Mouse (Mus musculus) heart, embryonic 11.5 days (tissue): ENCODE results near the gene Syce2. TPM values are rescaled to one million over a fixed set of nuclear protein-coding genes. Genes with fewer than 3 reads are reported as not detected.

Experiments used
- ATAC-seq: fragments of 200-750 bp; cut with Nextera tagmentation; replicated peaks from 2 replicates; pipeline ENCODE4 v1.8.0; 2017; ENCODE audit warnings: moderate library complexity; ENCODE audit not compliant: insufficient number of reproducible peaks, low FRiP score, low TSS enrichment
- H3K27ac ChIP-seq: fragments of 300-500 bp; sonication (generic); 2 replicates; pipeline ENCODE4 v1.5.1; 2014; ENCODE audit warnings: mild to moderate bottlenecking, low read depth, low read length
- H3K27me3 ChIP-seq: fragments of 300-500 bp; sonication (generic); 2 replicates; pipeline ENCODE4 v1.6.1; 2014; ENCODE audit warnings: mild to moderate bottlenecking, low read length, mixed read lengths; ENCODE audit not compliant: control insufficient read depth, insufficient read depth
- H3K36me3 ChIP-seq: fragments of 300-500 bp; sonication (generic); 2 replicates; pipeline ENCODE4 v1.6.1; 2014; ENCODE audit warnings: mild to moderate bottlenecking, low read length, moderate library complexity, mixed read lengths; ENCODE audit not compliant: control insufficient read depth, insufficient read depth
- H3K4me1 ChIP-seq: fragments of 300-500 bp; sonication (generic); 2 replicates; pipeline ENCODE4 v1.6.1; 2014; ENCODE audit warnings: low read length; ENCODE audit not compliant: control insufficient read depth, insufficient read depth
- H3K4me2 ChIP-seq: fragments of 300-500 bp; sonication (generic); 2 replicates; pipeline ENCODE4 v1.6.1; 2014; ENCODE audit warnings: mild to moderate bottlenecking, moderate library complexity
- H3K4me3 ChIP-seq: fragments of 300-500 bp; sonication (generic); 2 replicates; pipeline ENCODE4 v1.5.1; 2014; ENCODE audit warnings: low read depth, low read length
- H3K9ac ChIP-seq: fragments of 300-500 bp; sonication (generic); 2 replicates; pipeline ENCODE4 v1.6.1; 2014; ENCODE audit warnings: mild to moderate bottlenecking, low read depth, low read length, moderate library complexity
- H3K9me3 ChIP-seq: fragments of 300-500 bp; sonication (generic); replicated peaks from 2 replicates; pipeline ENCODE4 v1.6.1; 2016; ENCODE audit warnings: low read length; ENCODE audit not compliant: control insufficient read depth
- WGBS: fragments of 180-500 bp; shearing (Covaris S2); extraction: QIAGEN DNeasy Blood & Tissue Kit; methylation state at CpG from one replicate; pipeline ENCODE4 v1.1.7; 2014; ENCODE audit not compliant: insufficient replicate concordance; 5-methylcytosine and 5-hydroxymethylcytosine counted together
- polyA plus RNA-seq: library from polyadenylated mRNA; unstranded; fragments of >200 nt; fragmentation: Nextera tagmentation; extraction: Ambion mirVana; gene quantifications from 2 replicates; pipeline ENCODE4 v1.2.1, GENCODE M21; 2014

Syce2 gene
- polyA plus RNA-seq, 1 experiment from 2014 or later, result 49.6 TPM

DNA sequence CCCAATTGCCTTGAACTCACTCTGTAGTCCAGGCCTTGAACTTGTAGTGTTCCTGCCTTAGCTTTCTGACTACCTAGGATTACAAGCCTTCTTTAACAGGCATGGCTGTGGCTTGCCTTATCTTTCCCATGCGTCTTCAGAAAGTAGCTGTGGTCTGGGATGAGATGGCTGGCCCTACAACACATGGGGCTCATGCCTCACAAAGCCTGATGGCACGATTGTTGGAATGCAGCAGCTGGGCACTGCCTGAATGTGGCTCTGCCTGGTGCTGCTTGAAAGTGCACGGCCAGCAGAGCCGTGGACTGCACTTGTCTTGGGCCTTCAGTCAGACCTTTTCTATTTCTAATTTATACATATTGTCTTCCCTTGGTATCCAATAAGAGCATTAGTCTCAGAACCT lies 12.8 kb downstream of the Syce2 start:
- no peak overlapping the region for H3K4me3 ChIP-seq
- H3K4me2 ChIP-seq, result no peak overlapping the region
- H3K4me1 ChIP-seq, result no peaks in the 10 kb centered on the region
- H3K36me3 ChIP-seq, result peaks cover 4% of the 10 kb centered on the region; the same call in 1 of the 2 replicates
- no peak for ATAC-seq
- H3K27ac ChIP-seq, result no peak overlapping the region
- WGBS, result 81% methylated on average over 4 of the region's 4 CpGs
- no peak overlapping the region for H3K9ac ChIP-seq
- H3K9me3 ChIP-seq, result no peaks in the 10 kb centered on the region
- H3K27me3 ChIP-seq, result no peaks in the 10 kb centered on the region

DNA sequence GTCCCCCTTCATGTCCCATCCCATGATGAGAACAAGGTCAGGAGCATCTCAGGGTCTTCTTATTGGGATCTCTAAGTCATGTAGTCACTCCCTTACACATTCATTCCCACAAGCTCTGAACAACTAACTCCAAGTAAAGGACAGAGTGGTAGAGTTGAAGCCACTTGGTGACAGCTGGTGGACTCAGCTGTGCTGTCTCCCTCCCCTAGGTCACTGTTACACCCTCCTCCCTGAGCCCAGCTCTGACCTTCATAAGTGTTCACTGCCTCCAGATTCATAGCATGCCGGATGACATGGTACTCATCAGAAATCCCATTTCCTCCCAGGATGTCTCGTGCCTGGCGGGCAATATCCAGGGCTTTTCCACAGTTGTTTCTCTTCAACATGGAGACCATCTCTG lies 16.4 kb downstream of the Syce2 start:
- Histone ChIP-seq H3K4me2 (no peak overlapping the region), H3K4me3 (no peak overlapping the region), H3K9me3 (no peaks in the 10 kb centered on the region), H3K4me1 (peaks cover 4% of the 10 kb centered on the region), H3K36me3 (peaks cover 4% of the 10 kb centered on the region; the same call in 1 of the 2 replicates), H3K9ac (no peak overlapping the region), H3K27ac (no peak overlapping the region), H3K27me3 (no peaks in the 10 kb centered on the region)
- 91% methylated on average over 3 of the region's 3 CpGs for WGBS
- no peak for ATAC-seq

DNA sequence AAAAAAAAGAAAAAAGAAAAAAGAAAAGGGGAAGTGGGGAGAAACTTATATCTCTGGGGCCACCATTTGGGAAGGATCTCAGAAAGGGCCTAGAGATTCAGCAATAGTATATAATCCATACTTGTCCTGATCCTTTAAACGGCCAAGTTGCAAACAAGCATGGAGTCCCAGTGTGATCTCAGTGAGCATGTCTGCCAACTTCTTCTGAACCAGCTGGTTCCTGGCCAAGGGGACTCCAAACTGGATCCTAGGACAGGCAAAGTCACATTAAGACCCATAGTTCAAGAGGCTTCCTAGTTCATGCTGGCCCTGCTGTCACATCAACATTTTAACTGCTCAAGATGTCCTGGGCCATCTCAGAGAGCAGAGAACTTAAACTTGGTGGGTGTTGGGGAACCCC lies 17.2 kb downstream of the Syce2 start:
- Histone ChIP-seq H3K36me3 (peaks cover 4% of the 10 kb centered on the region; the same call in 1 of the 2 replicates), H3K4me2 (no peak overlapping the region), H3K4me3 (no peak overlapping the region), H3K27ac (no peak overlapping the region), H3K9ac (no peak overlapping the region), H3K27me3 (no peaks in the 10 kb centered on the region), H3K9me3 (no peaks in the 10 kb centered on the region), H3K4me1 (peaks cover 4% of the 10 kb centered on the region)
- WGBS, result 96% methylated on average over 1 of the region's 1 CpGs
- no peak for ATAC-seq

DNA sequence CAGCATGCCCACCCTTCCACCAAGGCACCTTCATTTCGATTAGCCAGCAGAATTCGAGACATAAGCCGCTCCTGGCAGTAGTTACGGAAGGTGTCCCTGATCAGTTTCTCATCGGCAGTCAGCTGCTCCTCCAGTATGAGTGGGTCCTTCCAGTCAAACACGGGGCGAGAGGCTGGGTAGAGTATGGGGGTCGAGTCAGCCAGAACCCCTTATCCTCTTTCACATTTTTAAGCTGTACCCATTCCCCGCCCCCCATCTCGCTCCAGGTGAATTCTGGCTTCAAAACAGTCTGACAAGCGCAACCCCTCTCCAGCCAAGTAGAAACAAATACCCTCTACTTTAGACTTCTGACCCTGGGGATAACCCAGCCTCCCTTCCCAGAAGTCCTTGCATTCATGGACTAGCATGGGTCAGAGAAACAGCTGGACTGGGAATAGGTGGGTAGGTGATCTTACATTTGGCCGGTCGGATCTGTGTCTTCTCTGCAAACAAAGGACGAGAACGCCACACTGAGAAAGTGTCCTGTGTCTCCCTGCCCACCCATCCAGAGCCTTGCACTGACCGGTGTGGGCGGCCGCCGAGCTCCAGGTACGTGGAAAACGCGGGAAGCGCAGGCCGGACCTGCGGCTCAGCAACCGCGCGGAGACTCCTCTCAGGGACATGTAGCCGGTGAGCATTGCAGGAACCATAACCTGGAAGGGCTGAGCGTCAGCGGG lies 21.2 kb downstream of the Syce2 start:
- Histone ChIP-seq H3K27ac (no peak overlapping the region), H3K36me3 (peaks cover 4% of the 10 kb centered on the region; the same call in 1 of the 2 replicates), H3K9ac (peak overlapping the region; percentile 72), H3K27me3 (no peaks in the 10 kb centered on the region), H3K4me2 (peak overlapping the region; percentile 66), H3K9me3 (no peaks in the 10 kb centered on the region), H3K4me1 (peaks cover 4% of the 10 kb centered on the region), H3K4me3 (peak overlapping the region; percentile 62)
- 11% methylated on average over 31 of the region's 31 CpGs for WGBS
- peak; percentile 43 for ATAC-seq

DNA sequence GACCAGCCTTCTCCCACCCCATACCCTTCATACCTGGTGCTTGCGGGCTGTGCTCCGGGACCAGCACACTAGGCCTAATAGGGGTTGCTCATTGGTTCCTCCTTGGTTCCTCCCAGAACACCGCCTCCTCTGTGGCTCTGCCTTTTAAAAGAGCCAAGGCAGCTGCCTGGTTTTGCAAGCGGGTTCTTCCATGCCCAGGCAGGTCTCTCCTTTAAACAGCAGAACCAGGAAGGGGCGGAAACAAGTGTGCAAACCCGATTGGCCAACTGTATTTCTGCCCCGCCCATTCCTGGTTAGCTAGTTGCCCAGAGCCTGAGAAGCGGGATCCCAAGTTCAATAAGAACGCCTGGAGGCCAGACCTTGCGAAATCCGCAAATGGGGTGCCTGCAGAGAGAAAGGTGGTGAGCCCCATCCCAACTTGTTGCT lies 21.8 kb downstream of the Syce2 start, which contains the start of gene Gcdh:
Gene Gcdh, minus strand, starts transcription at position 213 of the 426 bp plus-strand sequence.
- H3K27ac ChIP-seq, result no peak within 1 kb of the TSS
- 0% methylated on average over 11 of the region's 11 CpGs for WGBS

DNA sequence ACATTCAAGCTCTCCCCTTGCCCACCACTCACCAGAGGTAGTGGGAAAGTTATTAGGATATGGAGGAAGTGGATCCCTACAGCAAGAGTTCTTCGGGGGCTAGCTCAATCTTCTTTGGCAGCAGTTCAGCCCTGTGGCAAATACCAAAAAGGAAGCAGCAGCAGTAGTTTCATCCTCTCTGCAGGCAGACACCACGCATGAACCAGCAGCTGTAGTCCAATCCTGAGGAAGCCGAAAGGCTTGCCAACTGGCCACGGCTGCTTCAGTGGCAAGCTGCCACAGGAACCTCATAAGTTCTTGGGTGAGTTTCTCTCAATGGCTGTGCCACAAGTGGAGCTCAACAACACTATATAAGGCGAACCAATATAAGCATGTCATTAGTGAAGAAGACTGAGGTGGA lies 24.1 kb downstream of the Syce2 start:
- Histone ChIP-seq H3K4me1 (peaks cover 4% of the 10 kb centered on the region), H3K9ac (no peak overlapping the region), H3K9me3 (no peaks in the 10 kb centered on the region), H3K4me2 (no peak overlapping the region), H3K27me3 (0 out of 2 replicates have a peak, but pooled peaks cover 2% of the 10 kb centered on the region), H3K4me3 (no peak overlapping the region), H3K36me3 (no peaks in the 10 kb centered on the region), H3K27ac (no peak overlapping the region)
- WGBS, result 89% methylated on average over 5 of the region's 5 CpGs
- ATAC-seq, result no peak

More for the DNA sequence above, 21.8 kb downstream of the Syce2 start, which contains the start of gene Gcdh:
- ATAC-seq, result peak; percentile 95
- H3K4me2 ChIP-seq, result peak within 1 kb of the TSS; percentile 66
- no peaks in the 10 kb centered on the region; the same call in 1 of the 2 replicates for H3K36me3 ChIP-seq
- H3K4me1 ChIP-seq, result peaks cover 4% of the 10 kb centered on the region
- no peaks in the 10 kb centered on the region for H3K9me3 ChIP-seq
- no peaks in the 10 kb centered on the region for H3K27me3 ChIP-seq
- peak within 1 kb of the TSS; percentile 72 for H3K9ac ChIP-seq
- peak within 1 kb of the TSS; percentile 62 for H3K4me3 ChIP-seq

DNA sequence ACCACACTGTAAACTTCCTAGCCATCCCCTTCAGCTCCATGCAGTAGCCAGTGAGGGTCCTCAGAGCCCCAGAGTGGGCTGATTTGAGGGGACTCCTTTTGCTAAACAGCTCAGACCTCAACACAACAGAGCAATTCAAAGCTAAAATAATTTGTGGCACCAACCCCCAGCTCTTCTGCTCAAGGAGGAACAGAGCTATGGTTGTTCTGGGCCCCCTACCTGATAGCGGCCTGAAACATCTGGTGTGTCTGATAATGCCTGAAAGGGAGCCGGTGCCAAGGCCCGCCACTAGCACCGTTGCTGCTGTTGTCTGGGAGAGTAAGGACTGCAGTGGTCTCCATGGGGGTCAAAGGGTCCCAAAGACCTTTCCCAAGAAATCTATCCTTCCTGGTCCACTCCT lies 29.2 kb downstream of the Syce2 start:
- Histone ChIP-seq H3K27ac (peak overlapping the region; percentile 90), H3K4me3 (peak overlapping the region; percentile 77; the same call in 1 of the 2 replicates), H3K9ac (peak overlapping the region; percentile 10; the same call in 1 of the 2 replicates), H3K27me3 (peaks cover 11% of the 10 kb centered on the region), H3K9me3 (no peaks in the 10 kb centered on the region), H3K4me1 (peaks cover 9% of the 10 kb centered on the region), H3K4me2 (peak overlapping the region; percentile 99), H3K36me3 (no peaks in the 10 kb centered on the region)
- 14% methylated on average over 4 of the region's 4 CpGs for WGBS
- peak; percentile 63 for ATAC-seq

DNA sequence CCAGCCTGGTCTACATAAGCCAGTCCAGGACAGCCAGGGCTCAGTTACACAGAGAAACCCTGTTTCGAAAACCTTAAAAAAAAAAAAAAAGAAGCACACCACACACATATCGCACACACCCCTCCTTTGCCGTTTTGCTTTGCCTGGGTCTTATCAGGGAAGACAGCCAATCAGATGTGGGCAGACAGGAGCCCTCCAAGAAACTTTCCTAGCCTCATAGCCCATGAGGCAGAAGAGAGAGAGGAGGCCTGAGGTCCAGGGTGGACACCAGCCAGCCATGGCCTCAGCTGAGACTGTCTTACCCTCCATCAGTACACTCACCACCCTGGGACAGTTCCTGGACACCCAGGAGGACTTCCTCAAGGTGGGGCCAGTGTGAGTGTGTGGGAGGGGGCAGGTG lies 29.8 kb downstream of the Syce2 start, which contains the start of gene Klf1:
Gene Klf1, plus strand, starts transcription at position 177 of the 400 bp plus-strand sequence.
- H3K36me3 ChIP-seq, result no peaks in the 10 kb centered on the region
- H3K4me2 ChIP-seq, result peak within 1 kb of the TSS; percentile 99
- peak within 1 kb of the TSS; percentile 88 for H3K9ac ChIP-seq
- no peaks in the 10 kb centered on the region for H3K9me3 ChIP-seq
- peaks cover 9% of the 10 kb centered on the region for H3K4me1 ChIP-seq
- WGBS, result 51% methylated on average over 3 of the region's 3 CpGs
- peak within 1 kb of the TSS; percentile 90 for H3K27ac ChIP-seq
- peak; percentile 59 for ATAC-seq
- peak within 1 kb of the TSS; percentile 77 for H3K4me3 ChIP-seq
- peaks cover 11% of the 10 kb centered on the region for H3K27me3 ChIP-seq
